Mouse (Mus musculus) brain, embryonic 14.5 days (tissue): ENCODE results near the gene Sarm1. TPM values are rescaled to one million over a fixed set of nuclear protein-coding genes. Genes with fewer than 3 reads are reported as not detected.

ENCODE experiments used
- DNase-seq: peaks from one replicate; pipeline ENCODE4 v3.0.0-alpha.2; 2011; ENCODE audit warnings: low read depth
- CTCF ChIP-seq: fragments of 200-500 bp; IDR thresholded peaks from 2 replicates; pipeline ENCODE4 v1.5.1; 2012; ENCODE audit warnings: inconsistent platforms, mild to moderate bottlenecking, moderate library complexity, borderline replicate concordance; ENCODE audit not compliant: insufficient read depth, insufficient read length; ENCODE audit errors: extremely low read depth
- POLR2A ChIP-seq: fragments of 200-500 bp; IDR thresholded peaks from 2 replicates; pipeline ENCODE4 v1.6.1; 2012; ENCODE audit warnings: mild to moderate bottlenecking, inconsistent platforms, borderline replicate concordance; ENCODE audit not compliant: poor library complexity, insufficient read depth, insufficient read length, severe bottlenecking; ENCODE audit errors: extremely low read depth
- polyA plus RNA-seq: library from polyadenylated mRNA; depleted of rRNA; stranded (reverse); fragments of >200 nt; gene quantifications from 2 replicates; pipeline ENCODE4 v1.2.3, GENCODE M21; 2012; rRNA removed

The Sarm1 gene
- polyA plus RNA-seq, 1 experiment: 53.5 TPM

DNA sequence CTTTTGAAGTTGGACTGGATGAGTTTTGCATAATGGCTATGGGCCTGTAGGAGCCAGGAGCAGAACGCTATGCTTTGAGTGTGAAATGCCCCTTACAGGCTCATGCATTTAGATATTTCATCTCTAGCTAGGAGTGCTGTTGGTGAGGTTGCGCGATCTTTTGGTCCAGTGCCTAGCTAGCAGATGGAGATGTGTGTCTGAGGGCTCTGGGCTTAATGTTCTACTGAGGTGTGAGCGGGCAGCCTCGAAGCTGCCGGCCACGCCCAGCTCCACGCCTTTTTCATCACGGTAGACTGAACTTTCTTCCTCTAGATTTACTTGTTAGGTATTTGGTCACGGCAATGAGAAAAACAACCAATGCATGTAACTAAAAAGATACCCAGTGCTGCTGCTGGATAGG is 66.4 kb downstream of the Sarm1 start:
- TF ChIP-seq CTCF (no peak), POLR2A (no peak)
- DNase-seq: no peak

GRCm38 (mm10) chr11:78430195-78430878 is 67.2 kb downstream of the Sarm1 start:
- DNase-seq: peak; percentile 11
- TF ChIP-seq POLR2A (no peak), CTCF (no peak)

DNA sequence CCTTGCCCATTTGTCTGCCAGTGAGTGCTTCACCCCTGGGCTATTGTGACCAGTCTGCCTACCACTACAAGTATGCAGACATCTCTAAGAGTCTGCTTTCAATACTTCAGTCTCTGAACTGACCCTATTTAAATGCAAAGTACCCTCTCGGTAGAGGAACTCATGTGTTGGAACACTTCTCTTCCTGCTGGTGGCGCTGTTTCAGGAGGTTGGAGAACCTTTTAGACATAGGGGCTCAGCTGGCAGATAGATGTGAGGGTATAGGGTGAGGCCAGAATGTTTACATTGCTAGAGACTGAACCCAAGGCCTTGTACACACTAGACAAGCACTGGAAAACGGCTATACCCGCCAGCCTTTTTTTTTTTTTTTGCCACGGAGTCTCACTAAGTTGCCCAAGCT is 69.2 kb downstream of the Sarm1 start:
- no peak for TF ChIP-seq POLR2A
- TF ChIP-seq CTCF: no peak

GRCm38 (mm10) chr11:78427655-78428054 is 69.9 kb downstream of the Sarm1 start:
- TF ChIP-seq POLR2A: no peak
- no peak for TF ChIP-seq CTCF
- DNase-seq: no peak

More for the DNA sequence above, 69.2 kb downstream of the Sarm1 start:
- DNase-seq: no peak

DNA sequence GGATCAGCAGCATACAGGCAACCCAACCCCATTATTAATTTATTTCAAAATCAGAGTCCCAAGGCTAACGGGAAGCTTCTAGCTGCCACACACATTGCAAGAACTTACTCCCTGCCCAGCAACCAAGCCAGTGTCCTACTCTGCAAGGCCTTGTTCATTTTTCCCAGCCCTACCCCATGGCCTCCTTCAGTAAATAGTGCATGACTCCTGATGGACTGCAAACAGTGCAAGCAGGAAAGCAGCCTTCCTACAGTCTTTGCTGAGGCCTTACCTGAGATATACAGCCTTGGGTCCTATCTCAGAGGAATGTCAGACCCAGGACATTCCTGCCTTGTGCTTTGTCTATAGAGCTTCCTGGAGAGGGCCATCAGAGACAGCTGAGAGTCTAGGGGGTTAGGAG is 72.0 kb downstream of the Sarm1 start:
- DNase-seq: no peak
- TF ChIP-seq CTCF: no peak
- no peak for TF ChIP-seq POLR2A

DNA sequence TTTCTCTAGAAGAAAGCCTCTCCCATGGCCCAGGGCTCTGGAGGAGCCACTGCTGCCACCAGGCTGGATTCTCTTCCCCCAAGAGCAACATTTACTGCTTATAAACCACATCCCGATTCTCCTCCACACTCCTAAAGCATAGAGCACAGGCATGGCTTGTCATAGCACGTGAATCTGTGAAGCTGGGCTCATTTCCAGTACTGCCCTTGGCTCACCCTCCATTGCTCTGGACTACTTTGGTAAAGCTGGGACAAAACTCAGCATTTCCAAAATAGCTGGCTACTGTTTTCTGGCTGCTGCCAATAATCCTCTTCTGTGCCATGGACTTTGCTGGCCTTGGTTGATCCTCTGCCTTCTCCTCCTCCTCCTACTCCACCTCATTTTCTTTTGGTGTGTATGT is 73.2 kb downstream of the Sarm1 start:
- peak; percentile 13 for DNase-seq
- no peak for TF ChIP-seq CTCF
- no peak for TF ChIP-seq POLR2A

Other genes with a start within 250 kb of the Sarm1 start
- gene 2610507B11Rik, start 236.0 kb downstream of the Sarm1 start, polyA plus RNA-seq: 60.9 and 71.2 TPM in 2 replicates
- 0.49 and 0.72 TPM in 2 replicates for gene BC030499, start 206.9 kb downstream of the Sarm1 start, polyA plus RNA-seq
- 22.0 and 42.0 TPM in 2 replicates for gene Spag5, start 196.2 kb downstream of the Sarm1 start, polyA plus RNA-seq
- gene Aldoc, start 174.8 kb downstream of the Sarm1 start, polyA plus RNA-seq: 126 and 134 TPM in 2 replicates
- gene Pigs, start 169.3 kb downstream of the Sarm1 start, polyA plus RNA-seq: 75.3 and 81.7 TPM in 2 replicates
- gene Unc119, start 154.3 kb downstream of the Sarm1 start, polyA plus RNA-seq: 137 and 174 TPM in 2 replicates
- 0.03 TPM in 2 replicates for gene Foxn1, start 111.2 kb downstream of the Sarm1 start, polyA plus RNA-seq
- gene Slc13a2, start 75.5 kb downstream of the Sarm1 start, polyA plus RNA-seq: not detected in 2 replicates
- gene Slc46a1, start 32.1 kb downstream of the Sarm1 start, polyA plus RNA-seq: 15.1 and 15.5 TPM in 2 replicates
- gene Vtn, start 1.3 kb upstream of the Sarm1 start, polyA plus RNA-seq: 68.0 and 125 TPM in 2 replicates
- gene Sebox, start 5.7 kb upstream of the Sarm1 start, polyA plus RNA-seq: 0.15 and 0.32 TPM in 2 replicates
- gene Tmem199, start 14.4 kb upstream of the Sarm1 start, polyA plus RNA-seq: 49.9 and 65.5 TPM in 2 replicates
- gene Poldip2, start 14.4 kb upstream of the Sarm1 start, polyA plus RNA-seq: 106 and 117 TPM in 2 replicates
- gene Tnfaip1, start 38.6 kb upstream of the Sarm1 start, polyA plus RNA-seq: 47.2 and 55.3 TPM in 2 replicates
- gene Ift20, start 38.6 kb upstream of the Sarm1 start, polyA plus RNA-seq: 69.7 and 79.3 TPM in 2 replicates
- gene Tmem97, start 53.0 kb upstream of the Sarm1 start, polyA plus RNA-seq: 15.2 and 16.6 TPM in 2 replicates
- 41.0 and 50.6 TPM in 2 replicates for gene Nlk, start 199.6 kb upstream of the Sarm1 start, polyA plus RNA-seq